Mouse (Mus musculus): ENCODE results near the gene Hexa.

The Hexa gene

DNA sequence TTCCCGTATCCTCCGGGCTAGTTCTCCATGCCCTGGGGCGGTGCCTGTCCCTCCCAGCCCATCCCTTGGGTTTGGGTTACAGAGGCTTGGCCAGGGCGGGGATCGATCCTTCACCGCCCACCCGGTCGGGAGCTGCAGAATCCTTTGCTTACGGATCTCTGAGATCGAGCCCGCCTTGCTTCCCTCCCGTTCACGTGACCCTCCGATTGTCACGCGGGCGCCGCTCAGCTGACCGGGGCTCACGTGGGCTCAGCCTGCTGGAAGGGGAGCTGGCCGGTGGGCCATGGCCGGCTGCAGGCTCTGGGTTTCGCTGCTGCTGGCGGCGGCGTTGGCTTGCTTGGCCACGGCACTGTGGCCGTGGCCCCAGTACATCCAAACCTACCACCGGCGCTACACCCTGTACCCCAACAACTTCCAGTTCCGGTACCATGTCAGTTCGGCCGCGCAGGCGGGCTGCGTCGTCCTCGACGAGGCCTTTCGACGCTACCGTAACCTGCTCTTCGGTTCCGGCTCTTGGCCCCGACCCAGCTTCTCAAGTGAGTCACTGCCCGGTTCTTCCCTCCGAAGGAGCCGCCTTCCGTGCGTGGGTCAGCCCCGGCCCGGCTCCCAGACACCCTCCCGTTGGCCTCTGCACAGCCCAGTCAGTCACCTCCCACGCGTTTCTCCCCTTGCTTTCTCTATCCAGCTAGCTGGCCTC lies at the start of gene Hexa, which contains the start of gene Tmem202:
TSS of gene Hexa (plus strand) at position 100 of the 697 bp plus-strand sequence.
TSS of gene Tmem202 (minus strand) at position 407 of the 697 bp plus-strand sequence.
- peak; percentile 44 for DNase-seq (ENCODE audit: low spot score)

DNA sequence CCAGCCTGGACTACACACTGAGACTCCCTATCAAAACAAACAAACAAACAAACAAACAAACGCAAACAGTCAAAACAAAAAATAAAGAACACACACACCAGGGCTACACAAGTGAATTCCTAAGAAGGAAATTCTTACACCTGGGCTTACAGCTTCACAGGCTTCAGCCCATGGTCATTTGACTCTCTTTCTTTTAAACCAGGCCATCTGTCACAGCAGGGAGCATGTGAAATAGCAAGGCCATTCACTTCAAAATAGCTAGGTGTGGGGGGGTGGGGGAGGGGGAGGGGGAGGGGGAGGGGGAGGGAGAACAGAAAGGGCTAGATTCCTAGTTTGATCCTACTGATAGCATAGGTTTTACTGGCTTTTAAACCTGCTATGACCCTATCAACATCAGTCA lies 31.2 kb upstream of the Hexa start:
- no peak for DNase-seq (ENCODE audit: low spot score)

DNA sequence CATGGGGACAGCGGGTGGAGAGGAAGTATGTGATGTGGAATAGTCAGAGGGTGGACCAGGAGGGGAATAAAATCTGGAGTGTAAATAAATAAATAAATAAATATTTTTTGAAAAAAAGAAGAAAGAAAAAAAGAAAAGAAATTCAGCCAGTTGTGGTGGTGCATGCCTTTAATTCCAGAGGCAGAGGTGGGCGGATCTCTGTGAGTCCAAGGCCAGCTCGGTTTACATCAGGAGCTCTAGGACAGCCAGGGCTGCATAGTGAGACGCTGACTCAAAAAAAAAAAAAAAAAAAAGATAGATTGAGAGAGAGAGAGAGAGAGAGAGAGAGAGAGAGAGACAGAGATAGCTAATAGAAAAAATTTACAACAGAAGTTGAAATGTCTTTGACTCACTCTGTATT lies 27.0 kb upstream of the Hexa start:
- DNase-seq (ENCODE audit: low spot score), result no peak

DNA sequence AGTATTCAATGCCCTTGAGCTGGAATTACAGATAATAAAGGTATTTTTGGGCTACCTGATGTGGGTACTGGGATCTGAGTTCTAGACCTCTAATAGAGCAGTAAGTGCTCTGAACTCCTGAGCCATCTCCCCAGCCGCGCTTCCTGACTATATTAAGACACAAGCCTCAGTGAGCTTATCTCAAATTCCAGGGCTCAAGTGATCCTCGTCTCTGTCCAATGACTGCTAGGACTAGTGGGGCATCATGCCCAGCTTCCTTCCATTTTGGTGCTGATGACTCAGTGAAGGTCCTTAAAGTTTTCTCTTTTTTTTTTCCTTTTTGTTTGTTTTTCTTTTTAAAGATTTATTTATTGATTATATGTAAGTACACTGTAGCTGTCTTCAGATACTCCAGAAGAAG lies 24.3 kb upstream of the Hexa start:
- no peak for DNase-seq (ENCODE audit: low spot score)

DNA sequence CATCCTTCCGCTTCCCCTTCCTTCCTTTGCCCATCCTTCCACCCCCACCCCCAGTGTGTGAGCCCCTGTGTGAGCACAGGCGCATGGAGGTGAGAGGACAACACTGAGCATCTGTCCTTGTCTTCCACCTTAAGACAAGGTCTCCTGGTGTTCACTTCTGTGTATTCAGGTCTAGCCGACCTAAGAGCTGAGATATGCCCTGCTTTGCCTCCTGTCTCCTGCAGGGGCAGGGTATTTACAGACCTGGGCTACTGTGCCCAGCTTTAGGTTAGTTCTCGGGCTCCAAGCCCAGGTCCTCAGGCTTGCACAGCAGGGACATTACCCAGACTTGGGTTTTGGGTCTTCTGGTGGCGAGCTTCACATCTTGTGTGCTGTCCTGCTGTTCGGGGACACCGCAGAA lies 22.2 kb upstream of the Hexa start:
- no peak for DNase-seq (ENCODE audit: low spot score)

DNA sequence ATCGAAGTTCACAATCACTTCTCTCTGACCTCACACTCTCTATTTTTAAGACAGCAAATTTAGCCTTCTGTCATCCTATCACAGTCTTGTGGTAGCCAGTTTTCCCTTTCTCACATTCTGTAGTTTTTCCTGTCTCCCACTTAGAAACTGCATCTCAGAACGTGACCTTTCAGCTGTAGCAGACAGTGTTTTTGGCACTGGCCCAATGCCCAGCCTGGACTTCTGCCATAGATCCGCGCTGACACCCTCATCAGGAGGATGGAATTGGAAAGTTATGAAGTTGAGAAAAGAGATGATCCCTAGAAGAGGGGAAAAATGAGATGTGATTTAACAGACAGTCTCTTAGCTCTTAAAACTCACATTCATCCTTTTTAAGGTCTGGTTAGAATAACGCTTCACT lies 20.4 kb upstream of the Hexa start:
- DNase-seq (ENCODE audit: low spot score), result no peak

DNA sequence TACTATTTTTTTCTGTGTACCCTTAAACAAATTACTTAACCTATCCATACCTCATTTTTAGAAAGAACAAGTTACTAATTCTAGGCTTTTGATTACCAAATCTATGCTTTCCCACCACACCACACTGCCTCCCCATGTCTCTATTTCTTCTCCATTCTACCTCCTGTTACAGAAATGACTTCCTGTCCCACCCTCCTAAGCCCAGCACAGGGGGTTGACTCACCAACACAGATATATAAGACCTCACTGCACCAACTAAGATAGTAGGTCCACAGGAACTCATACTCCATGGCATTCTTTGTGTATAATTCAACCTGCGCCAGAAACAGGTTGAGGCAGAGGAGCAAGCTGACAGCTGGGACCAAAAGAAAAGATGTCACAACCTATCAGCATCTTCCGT lies 19.9 kb upstream of the Hexa start:
- DNase-seq (ENCODE audit: low spot score), result no peak

DNA sequence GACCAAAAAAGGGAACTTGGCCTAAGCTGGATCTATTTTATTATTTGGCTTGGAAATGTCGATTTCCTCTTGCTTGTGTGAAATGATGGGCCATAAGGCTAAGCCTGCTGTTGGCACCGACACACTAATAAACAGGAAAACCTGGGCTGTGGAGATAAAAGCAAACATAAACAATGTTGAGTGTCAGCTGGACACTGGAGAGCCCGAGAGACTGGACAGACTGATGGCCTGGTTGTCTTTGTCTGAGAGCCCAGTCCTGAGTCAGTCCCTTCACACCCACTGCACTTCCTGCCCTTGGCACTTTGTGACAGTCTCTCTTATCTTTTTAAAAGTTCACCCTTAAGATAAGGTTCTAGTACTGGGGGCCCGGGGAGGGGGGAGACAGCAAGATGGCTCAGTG lies 16.4 kb upstream of the Hexa start:
- DNase-seq (ENCODE audit: low spot score), result no peak

DNA sequence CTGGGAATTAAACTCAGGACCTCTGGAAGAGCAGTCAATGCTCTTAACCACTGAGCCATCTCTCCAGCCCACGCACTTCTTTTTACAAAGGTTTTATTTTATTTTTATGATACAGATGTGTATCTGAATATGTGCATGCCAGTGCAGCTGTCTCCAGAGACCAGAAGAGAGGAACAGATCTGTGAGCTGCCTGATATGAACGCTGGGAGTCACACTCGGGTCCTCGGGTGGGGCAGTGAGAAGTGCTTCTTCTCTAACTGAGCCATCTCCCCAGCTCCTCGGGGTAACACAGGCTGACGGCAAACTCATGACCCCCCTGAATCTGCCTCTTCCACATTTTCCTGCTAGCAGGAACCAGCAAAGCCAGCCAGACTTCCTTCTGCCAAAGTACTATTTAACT lies 12.6 kb upstream of the Hexa start:
- no peak for DNase-seq (ENCODE audit: low spot score)

DNA sequence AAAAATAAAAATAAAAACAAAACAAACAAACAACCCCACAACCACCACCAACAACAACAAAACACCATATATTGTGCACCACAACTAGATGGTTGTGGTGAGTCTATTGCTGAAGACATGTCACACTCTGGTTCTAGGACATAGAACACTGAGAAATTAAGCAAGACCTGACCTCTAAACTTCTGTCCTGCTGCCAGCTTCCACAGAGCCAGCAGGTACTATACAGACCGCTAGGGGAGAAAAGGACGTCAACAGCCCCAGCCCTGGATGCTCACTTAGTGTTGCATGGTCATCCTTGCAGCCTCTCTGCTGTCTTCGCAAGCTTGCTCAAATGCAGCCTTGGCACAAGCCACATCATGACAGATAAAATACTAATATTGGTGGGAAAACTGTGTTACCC lies 11.8 kb upstream of the Hexa start:
- DNase-seq (ENCODE audit: low spot score), result no peak

DNA sequence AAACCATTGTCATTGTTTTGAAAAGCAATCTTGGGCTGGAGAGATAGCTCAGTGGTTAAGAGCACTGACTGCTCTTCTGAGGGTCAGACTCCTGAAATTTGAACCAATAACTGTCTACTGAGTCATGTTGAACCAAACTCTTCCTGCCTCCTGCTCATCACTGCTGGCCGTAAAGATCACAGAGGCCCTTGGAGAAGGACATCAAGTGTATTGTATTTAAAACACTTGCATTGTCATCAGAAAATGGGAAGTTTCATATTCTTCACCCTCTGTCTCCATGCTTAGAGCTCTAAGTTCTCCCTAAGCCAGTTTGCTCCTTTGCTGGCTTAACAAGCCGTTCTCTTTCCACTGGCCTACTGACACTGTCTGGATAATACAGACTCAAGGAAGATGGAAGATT lies 11.1 kb upstream of the Hexa start:
- DNase-seq (ENCODE audit: low spot score), result no peak

DNA sequence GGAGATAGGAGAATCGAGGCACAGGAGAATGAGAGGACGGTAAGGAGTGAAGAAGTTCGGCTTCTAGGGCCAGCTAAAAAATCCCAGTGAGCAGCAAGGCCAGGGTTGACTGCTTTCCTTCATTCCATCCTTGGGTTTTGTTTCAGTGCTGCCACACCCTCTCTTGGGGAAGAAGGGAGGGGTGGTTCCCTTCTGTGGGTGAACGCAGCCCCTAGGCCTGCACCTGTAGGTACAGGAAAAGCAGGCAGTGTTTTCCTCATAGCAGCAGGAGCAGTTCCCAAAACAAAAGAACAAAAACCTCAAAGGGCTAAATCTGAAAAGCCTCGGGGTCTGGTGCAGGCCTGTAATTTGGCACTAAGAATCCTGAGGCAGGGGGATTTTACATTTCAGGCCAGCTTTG lies 7.7 kb upstream of the Hexa start:
- no peak for DNase-seq (ENCODE audit: low spot score)

DNA sequence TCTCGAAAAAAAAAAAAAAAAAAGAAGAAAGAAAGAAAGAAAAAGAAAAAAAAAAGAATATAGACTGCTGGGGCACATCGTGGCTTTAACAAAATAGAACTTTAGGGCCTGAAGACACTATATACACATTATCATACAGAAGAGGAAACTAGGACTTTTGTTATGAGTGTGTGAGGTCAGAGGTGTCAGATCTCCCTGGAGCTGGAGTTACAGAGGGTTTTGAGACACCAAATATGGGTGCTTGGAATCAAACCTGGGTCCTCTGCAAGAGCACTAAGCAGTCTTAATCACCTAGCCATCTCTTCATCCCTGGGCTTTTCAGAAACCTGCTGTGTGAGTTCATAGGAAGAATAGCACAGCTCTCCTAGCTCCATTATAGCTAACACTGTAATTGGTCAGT lies 5.9 kb upstream of the Hexa start:
- DNase-seq (ENCODE audit: low spot score), result no peak

DNA sequence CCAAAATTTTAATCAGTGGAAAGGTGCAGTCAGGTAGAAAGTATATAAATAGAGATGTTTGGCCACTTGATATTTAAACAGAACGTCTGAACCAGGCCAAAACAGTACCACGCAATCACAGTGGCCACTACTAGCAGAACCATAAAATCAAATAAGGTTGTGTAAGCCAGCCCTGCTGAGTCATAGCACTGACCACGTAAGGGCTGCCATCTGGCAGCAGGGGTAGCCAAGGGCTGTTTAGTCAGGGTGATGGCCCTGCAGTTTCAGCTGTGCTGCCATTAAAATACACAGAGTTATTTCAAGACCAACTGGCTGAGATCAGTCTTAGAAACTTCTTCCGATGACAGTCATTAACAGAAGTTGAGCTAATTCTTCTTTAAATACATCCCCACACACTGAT lies 5.5 kb upstream of the Hexa start:
- DNase-seq (ENCODE audit: low spot score), result no peak

DNA sequence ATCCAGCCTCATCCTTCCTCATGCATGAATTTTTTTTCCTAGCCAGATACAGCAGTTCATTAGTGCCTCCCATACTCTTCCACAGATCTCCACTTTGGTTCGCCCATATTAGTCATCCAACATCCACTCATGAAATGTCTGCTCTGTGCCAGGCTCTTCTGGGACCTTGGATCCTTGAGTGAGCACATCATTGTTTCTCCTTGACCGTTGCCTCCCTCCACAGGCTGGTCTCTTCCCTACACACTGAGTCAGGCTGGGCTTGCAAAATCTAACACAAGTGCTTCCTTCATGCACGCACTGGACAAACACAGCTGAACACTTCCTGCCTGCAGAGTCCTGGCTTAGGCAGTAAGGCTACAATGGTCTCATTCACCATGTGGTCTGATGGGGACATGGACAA lies 1.7 kb upstream of the Hexa start:
- no peak for DNase-seq (ENCODE audit: low spot score)

DNA sequence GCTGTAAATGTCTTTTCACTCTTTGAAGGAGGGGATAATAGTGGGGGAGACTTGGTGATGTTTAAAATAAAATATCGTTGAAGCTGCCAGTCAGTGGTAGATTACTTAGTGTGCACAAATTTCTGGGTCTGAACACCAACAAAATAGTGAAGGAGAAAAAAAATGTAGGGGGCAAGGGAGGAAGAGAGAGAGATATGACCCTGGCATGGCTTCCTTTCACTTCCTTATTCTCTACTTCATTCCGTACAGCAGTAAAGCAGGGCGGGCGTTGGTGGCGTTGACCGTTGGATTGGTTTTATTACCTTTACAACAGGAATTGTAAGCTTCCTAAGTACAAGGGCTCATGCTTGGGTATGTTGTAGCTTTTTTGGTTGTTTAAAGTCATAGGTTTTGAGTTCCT lies 2.3 kb downstream of the Hexa start:
- DNase-seq (ENCODE audit: low spot score), result no peak

DNA sequence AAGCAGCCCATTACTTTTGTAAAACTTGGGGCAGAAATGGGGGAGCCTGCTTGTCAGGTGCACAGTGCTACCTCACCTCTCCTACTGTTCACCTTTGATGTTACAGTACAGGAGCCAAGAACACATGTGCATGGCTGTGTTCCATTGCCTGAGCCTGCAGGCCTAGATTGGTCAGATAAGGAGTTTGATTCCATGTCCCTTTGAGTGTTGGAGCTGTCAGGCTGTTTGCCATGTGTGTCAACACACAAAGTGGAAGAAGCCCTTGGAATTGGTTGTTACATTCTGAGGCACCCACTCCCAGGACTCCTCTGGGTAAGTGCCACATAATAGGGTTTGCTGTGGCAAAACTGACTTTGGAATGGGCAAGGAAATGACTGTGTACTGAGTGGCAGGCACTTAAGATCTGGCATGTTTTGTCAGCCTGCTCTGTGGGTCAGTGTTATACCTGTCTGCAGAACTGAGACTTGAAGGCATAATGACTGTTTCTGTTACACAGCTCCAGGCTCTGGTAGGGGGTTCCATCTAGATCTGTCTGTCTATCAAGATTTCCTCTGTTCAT lies 3.5 kb downstream of the Hexa start:
- no peak for DNase-seq (ENCODE audit: low spot score)

DNA sequence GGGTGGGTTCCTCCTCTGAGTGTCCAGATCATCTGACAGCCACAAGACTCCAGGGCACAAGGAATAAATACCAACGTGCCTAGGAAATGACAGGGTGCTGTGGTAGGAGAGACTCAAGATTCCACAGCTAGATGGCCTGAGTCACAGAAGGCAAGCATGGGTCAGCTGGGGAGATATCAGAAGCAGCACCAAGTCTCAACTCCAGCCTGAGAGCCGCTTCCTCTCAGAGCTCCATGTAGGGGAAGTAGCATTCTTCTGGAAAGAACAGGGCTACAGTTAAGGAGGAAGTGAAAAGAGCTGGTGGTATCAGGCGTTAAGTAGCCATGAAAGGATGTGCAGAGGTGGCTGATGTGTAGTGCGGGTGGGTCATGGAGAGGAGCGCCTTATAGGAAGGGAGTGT lies 5.4 kb downstream of the Hexa start:
- DNase-seq (ENCODE audit: low spot score), result no peak

DNA sequence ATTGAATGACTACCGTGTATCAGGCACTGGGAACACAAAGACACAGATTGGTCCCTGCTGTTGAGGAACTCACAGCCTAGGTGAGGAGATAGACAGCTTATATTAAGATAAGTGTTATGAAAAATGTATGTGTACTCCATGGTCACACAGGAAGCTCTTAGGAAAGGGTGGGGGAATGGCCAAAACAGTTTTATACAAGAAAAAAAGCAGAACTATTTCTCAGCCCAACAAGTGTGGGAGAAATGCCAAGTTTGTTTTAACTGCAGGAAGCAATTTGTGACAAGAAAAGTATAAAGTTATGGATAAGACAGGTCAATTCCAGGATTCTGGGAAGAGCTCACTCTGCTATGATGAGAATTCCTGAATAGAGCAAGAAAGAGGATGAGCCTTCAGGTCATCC lies 8.5 kb downstream of the Hexa start:
- DNase-seq (ENCODE audit: low spot score), result no peak

DNA sequence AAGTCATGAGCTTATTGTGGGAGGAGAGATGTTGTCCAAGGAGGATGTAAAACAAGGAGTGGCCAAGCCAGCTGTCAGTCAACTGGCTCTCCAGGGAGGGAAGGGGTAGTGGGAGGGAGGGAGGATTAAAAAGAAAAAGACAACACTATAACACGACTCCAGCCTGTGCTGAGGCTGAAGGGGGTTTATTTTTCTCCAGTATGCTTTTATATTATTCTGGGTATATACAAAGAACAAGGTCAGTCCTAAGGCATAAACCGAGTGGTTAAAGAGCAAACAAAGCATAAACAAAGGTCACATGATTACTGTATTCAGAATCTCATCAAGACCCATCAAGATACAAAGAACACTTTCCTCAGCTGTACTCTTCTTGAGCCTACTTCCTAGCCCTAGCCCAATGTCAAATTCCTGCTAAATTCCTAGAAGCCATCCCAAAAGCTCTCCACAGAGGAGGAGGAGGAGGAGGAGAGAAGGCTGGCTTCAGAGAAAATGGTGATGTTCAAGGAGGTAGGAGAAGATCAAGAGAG lies 9.7 kb downstream of the Hexa start:
- DNase-seq (ENCODE audit: low spot score), result no peak

DNA sequence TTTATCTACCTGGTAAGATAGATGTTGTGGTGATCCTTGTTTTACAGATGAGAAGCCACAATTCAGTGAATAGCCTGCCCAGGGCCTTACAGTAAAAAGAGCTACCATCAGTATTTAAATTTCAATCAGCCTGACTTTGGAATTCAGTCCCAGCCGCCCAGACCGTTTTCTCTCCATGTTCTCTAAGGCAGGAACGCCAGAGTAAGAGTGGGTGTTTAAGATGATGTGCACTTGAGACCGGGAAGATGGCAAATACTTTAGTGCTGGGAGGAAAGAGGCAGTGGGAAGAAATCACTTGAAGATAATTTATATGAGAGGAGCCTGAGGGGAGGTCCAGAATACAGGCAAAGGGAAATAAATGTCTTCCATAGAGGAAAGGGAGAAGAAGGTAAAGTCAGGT lies 10.7 kb downstream of the Hexa start:
- DNase-seq (ENCODE audit: low spot score), result no peak

DNA sequence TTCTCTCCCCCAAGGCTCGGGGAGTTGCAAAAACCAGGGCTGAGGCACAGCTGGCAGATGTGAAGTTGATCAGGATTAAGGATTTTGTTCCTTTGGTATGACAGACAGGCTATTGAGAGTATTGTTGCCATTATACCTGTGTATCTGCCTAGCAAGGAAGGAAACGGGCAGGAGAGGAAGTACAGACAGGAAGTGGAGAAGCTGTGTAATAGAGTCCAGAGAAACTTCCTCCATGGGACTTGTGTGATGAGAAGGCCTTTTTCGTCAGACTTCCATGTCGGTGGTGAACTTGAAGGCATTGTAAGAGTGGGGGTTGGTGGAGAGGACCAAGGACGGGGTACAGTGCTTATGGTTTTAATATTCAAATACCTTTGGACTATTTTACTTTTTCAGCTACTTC lies 11.7 kb downstream of the Hexa start:
- no peak for DNase-seq (ENCODE audit: low spot score)

DNA sequence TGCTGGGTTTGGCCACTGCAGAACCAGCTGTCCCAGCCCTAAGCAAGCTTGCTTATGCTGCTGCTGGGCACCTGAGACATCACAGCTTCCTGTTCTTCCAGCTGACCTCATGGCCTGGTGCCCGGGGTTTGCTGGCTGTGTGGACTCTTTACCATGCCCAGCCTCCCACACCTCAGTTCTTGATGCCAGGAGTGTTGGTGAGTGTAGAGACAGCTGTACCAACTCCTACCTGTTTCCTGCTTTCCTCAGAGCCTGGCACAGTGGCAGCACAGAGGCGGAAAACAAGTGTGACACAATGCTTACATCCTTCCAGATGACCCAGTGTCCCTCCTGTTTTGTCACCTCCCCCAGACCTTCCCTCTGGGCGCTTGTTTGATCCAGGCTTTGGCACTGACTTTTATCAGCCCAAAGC lies 12.3 kb downstream of the Hexa start:
- DNase-seq (ENCODE audit: low spot score), result no peak

DNA sequence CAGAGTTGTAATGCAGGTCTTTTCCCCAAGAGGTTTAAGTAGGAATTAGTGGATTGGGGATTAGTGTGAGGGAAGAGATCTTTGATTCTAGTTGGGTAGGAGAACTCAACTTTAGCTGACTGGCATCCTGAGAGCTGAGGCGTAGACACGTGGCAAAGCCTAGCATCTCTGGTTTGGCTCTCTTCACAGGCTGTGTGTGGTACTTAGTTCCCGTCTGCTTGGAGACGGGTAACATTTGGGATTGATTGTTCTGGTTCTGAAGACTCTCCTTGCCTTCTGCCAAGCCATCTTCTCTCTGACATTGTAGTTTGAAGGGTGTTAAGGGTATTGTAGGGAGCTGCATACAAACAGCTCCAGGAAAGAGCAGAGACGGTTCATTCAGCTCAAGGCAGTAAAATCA lies 13.3 kb downstream of the Hexa start:
- DNase-seq (ENCODE audit: low spot score), result no peak

All from c-Kit-positive CD71-positive TER-119-positive erythroid progenitor cells, embryonic 14.5 days (primary cell).